Mouse (Mus musculus): ENCODE data around the gene Adamts14. TPM values are rescaled to one million over a fixed set of nuclear protein-coding genes. Genes with fewer than 3 reads are reported as not detected.

The Adamts14 gene
- polyA plus RNA-seq, 1 experiment from 2014 or later, result 1.9 TPM

DNA sequence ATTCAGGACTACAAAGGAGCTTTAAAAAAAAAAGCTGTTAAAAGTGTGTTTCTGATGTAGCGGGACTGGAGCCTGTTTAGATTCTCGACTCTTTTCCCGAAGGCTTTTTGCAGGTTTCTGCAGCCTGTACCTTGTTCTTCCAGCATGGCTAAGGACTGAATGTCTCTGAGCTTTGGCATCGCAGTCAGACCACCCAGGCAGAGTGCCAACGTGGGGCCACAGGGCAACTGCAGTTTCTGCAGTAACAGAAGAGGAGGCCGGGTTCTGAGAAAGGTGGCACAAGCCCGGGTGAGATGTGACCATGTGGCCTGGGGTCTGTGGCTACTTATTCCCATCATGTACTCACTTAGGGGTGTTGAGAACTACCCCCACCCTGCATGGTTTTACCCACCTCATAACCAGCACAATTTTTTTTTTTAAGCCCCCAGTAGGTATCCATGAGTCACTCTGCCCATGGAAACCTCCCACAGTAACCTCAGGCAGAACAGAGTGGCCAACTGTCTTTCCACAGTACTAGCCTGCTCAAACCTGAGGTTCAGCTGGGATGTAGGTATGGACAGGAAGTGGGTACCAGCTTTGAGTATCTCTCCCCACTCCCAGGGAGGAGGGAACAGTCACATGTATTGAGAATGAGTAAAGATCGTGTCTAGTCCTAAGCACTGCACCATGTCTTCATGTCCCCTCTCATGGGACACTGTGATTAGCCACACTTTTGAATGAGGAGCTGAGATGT is 23.6 kb upstream of the Adamts14 start:
- ATAC-seq (replicated peaks; ENCODE audit: low FRiP score), result no peak
- Histone ChIP-seq H3K27ac (no peak overlapping the region), H3K4me2 (no peak overlapping the region), H3K4me3 (replicated peaks) (no peak overlapping the region), H3K27me3 (no peaks in the 10 kb centered on the region), H3K9me3 (replicated peaks) (no peaks in the 10 kb centered on the region), H3K4me1 (no peaks in the 10 kb centered on the region), H3K36me3 (no peaks in the 10 kb centered on the region), H3K9ac (no peak overlapping the region)
- 81% methylated on average over 8 of the region's 8 CpGs for WGBS

GRCm38 (mm10) chr10:61294242-61294641 is 21.0 kb upstream of the Adamts14 start:
- Histone ChIP-seq H3K4me2 (no peak overlapping the region), H3K4me1 (no peaks in the 10 kb centered on the region), H3K27ac (no peak overlapping the region), H3K9me3 (replicated peaks) (no peaks in the 10 kb centered on the region), H3K9ac (no peak overlapping the region), H3K36me3 (no peaks in the 10 kb centered on the region), H3K27me3 (no peaks in the 10 kb centered on the region), H3K4me3 (replicated peaks) (no peak overlapping the region)
- whole genome bisulfite sequencing, result 74% methylated on average over 8 of the region's 8 CpGs
- ATAC-seq (replicated peaks; ENCODE audit: low FRiP score), result no peak

DNA sequence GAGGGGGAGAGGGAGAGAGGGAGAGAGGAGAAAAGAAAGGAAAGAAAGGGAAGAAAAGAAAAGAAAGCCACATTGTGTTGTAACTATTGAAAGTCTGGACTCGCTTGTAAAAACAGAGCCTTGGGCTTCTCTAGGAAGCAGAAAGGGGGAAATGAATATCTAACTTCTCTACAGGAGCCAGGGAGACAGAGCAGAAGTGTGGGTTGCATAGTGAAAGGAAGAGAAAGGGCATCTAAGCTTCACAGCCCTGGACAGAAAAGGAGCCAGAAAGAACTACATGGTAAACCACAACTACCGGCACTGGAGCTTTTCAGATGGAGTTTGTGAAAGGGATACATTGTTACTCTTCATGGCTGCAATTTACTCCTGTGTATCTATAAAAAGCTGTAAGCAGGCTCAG is 17.2 kb upstream of the Adamts14 start:
- Histone ChIP-seq H3K27me3 (no peaks in the 10 kb centered on the region), H3K9me3 (replicated peaks) (no peaks in the 10 kb centered on the region), H3K36me3 (no peaks in the 10 kb centered on the region), H3K27ac (no peak overlapping the region), H3K4me3 (replicated peaks) (no peak overlapping the region), H3K4me1 (peaks cover 17% of the 10 kb centered on the region), H3K9ac (no peak overlapping the region), H3K4me2 (no peak overlapping the region)
- WGBS, result 78% methylated on average over 2 of the region's 2 CpGs
- ATAC-seq (replicated peaks; ENCODE audit: low FRiP score), result no peak

DNA sequence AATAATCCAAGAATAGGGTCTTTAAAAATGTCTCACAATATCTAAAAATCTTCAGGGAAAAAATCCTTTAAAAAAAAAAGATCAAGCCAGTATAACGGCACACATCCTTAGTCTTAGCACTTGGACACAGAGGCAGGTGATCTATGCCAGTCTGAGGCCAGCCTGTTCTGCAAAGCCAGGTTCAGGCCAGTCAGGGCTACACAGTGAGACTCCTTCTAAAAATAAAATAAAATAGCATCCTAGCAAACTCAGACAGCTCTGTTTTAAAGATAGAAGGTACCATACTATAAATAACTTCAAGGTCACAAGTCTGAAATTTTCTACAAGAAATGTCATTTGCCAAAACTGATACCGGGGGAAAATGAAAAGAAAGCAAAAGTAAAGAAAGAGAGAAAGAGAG is 16.8 kb upstream of the Adamts14 start:
- H3K4me1 ChIP-seq, result peaks cover 21% of the 10 kb centered on the region
- no peak for ATAC-seq (replicated peaks; ENCODE audit: low FRiP score)
- WGBS, result 75% methylated on average over 2 of the region's 2 CpGs
- no peaks in the 10 kb centered on the region for H3K9me3 ChIP-seq (replicated peaks)
- no peaks in the 10 kb centered on the region for H3K36me3 ChIP-seq
- no peak overlapping the region for H3K27ac ChIP-seq
- H3K4me2 ChIP-seq, result no peak overlapping the region
- H3K27me3 ChIP-seq, result no peaks in the 10 kb centered on the region
- H3K9ac ChIP-seq, result no peak overlapping the region
- no peak overlapping the region for H3K4me3 ChIP-seq (replicated peaks)

DNA sequence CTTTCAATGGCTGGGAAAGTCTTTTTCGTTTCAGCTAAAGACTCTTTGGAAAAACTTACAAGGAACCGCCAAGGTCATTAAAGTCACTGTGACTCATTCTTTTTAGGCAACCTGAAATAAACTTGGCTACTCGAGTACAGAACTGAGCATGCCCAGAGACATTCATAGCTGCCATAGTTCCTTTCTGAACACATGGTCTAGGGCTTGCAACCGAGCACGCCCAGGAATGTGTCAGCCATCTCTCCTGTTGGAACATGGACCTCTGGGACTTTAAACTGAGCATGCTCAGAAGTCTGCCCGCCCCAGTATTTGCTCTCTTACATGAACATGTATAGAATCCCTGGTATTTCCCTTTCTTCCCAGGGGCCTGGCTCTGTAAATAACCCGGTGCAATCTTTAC is 13.0 kb upstream of the Adamts14 start:
- no peaks in the 10 kb centered on the region for H3K9me3 ChIP-seq (replicated peaks)
- peaks cover 23% of the 10 kb centered on the region for H3K4me1 ChIP-seq
- H3K27ac ChIP-seq, result peak overlapping the region; percentile 76
- no peaks in the 10 kb centered on the region for H3K36me3 ChIP-seq
- H3K4me2 ChIP-seq, result no peak overlapping the region
- H3K27me3 ChIP-seq, result no peaks in the 10 kb centered on the region
- no peak overlapping the region for H3K9ac ChIP-seq
- WGBS, result 57% methylated on average over 7 of the region's 7 CpGs
- H3K4me3 ChIP-seq (replicated peaks), result no peak overlapping the region
- 0 out of 2 replicates have a peak, but pooled peaks have one; percentile 28 for ATAC-seq (replicated peaks; ENCODE audit: low FRiP score)

DNA sequence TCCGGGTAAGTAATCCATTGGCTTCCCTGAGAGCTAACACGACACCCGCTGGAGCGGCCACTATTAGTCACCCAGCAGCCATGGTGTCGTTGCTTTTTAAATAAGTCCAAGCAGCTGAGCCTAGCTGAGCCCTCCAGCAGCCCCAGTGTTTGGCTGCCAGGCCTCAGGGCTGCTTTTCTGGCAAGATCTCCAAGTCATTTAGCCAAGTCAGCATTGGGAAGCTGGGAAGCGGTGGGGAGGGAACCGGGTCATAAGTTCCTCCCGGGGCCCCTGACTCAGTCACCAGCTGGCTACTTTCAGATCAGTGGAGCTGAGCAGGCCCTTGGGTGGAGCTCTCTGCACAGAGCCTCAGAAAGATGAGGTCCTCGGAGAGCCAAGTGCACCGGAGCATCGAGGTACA is 12.0 kb upstream of the Adamts14 start:
- Histone ChIP-seq H3K9ac (no peak overlapping the region), H3K27ac (peak overlapping the region; percentile 76)
- peak; percentile 63 for ATAC-seq (replicated peaks; ENCODE audit: low FRiP score)

DNA sequence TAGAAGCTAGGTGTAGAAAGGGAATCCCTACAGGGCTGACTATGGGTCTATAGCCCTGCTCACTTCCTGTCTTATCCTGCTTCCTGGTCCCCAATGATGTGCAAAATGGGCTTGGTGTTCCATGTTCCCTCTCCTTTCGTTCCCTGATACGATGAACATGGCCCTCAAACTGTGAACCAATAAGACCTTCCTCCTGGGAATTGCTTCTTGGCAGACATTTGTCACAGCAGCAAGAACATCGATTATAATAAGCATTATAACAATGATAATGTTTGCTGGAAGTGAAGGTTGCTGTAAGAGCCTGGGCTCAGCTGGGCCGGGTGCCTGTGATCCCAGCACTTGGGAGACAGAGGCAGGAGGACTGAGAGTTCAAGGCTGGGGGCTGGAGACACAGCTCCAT is 11.1 kb upstream of the Adamts14 start:
- Histone ChIP-seq H3K36me3 (no peaks in the 10 kb centered on the region), H3K27me3 (no peaks in the 10 kb centered on the region), H3K27ac (no peak overlapping the region), H3K4me1 (peaks cover 23% of the 10 kb centered on the region), H3K4me2 (no peak overlapping the region), H3K9me3 (replicated peaks) (no peaks in the 10 kb centered on the region), H3K9ac (no peak overlapping the region), H3K4me3 (replicated peaks) (no peak overlapping the region)
- ATAC-seq (replicated peaks; ENCODE audit: low FRiP score), result no peak
- 86% methylated on average over 4 of the region's 4 CpGs for WGBS

More for the DNA sequence above, 12.0 kb upstream of the Adamts14 start:
- 52% methylated on average over 11 of the region's 11 CpGs for WGBS
- Histone ChIP-seq H3K4me1 (peaks cover 23% of the 10 kb centered on the region), H3K36me3 (no peaks in the 10 kb centered on the region), H3K4me3 (replicated peaks) (no peak overlapping the region), H3K4me2 (0 out of 2 replicates have a peak overlapping the region, but pooled peaks have one; percentile 3), H3K27me3 (no peaks in the 10 kb centered on the region), H3K9me3 (replicated peaks) (no peaks in the 10 kb centered on the region)

DNA sequence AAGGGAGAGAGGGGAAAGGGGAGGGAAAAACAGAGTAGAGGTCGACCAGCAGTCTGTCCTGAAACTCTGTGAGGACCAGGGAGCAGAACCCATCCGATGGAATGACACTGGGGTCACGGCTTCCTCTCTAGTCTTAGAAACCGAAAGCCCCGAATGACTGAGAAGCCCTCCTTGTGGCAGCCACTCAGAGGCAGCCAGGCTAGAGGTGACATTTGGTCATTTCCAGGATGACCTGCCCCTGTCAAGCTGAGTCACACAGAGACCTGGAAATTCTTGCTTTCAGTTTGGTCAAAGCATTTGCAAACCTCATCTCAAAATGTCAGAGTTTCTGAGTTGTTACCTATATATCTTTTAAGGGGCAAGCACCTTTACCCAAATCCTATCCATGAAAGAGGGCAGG is 7.9 kb upstream of the Adamts14 start:
- Histone ChIP-seq H3K27ac (no peak overlapping the region), H3K4me2 (no peak overlapping the region), H3K4me1 (peaks cover 23% of the 10 kb centered on the region), H3K9ac (no peak overlapping the region), H3K27me3 (no peaks in the 10 kb centered on the region), H3K36me3 (no peaks in the 10 kb centered on the region), H3K9me3 (replicated peaks) (no peaks in the 10 kb centered on the region), H3K4me3 (replicated peaks) (no peak overlapping the region)
- ATAC-seq (replicated peaks; ENCODE audit: low FRiP score), result no peak
- 73% methylated on average over 5 of the region's 5 CpGs for WGBS

GRCm38 (mm10) chr10:61277918-61278674 is 4.9 kb upstream of the Adamts14 start:
- 49% methylated on average over 14 of the region's 14 CpGs for WGBS
- no peak for ATAC-seq (replicated peaks; ENCODE audit: low FRiP score)
- no peaks in the 10 kb centered on the region for H3K9me3 ChIP-seq (replicated peaks)
- peaks cover 11% of the 10 kb centered on the region for H3K27me3 ChIP-seq
- no peak overlapping the region for H3K9ac ChIP-seq
- H3K36me3 ChIP-seq, result no peaks in the 10 kb centered on the region
- peak overlapping the region; percentile 56; the same call in 1 of the 2 replicates for H3K27ac ChIP-seq
- H3K4me2 ChIP-seq, result no peak overlapping the region
- H3K4me3 ChIP-seq (replicated peaks), result no peak overlapping the region
- peaks cover 29% of the 10 kb centered on the region for H3K4me1 ChIP-seq

GRCm38 (mm10) chr10:61277051-61277450 is 3.8 kb upstream of the Adamts14 start:
- 92% methylated on average over 6 of the region's 6 CpGs for WGBS
- H3K27ac ChIP-seq, result no peak overlapping the region

GRCm38 (mm10) chr10:61275669-61276110 is 2.5 kb upstream of the Adamts14 start:
- 2% methylated on average over 5 of the region's 5 CpGs for WGBS
- H3K27me3 ChIP-seq, result peaks cover 20% of the 10 kb centered on the region
- H3K4me3 ChIP-seq (replicated peaks), result no peak overlapping the region
- no peaks in the 10 kb centered on the region for H3K36me3 ChIP-seq
- peak; percentile 34 for ATAC-seq (replicated peaks; ENCODE audit: low FRiP score)
- no peaks in the 10 kb centered on the region for H3K9me3 ChIP-seq (replicated peaks)
- peaks cover 43% of the 10 kb centered on the region for H3K4me1 ChIP-seq
- H3K27ac ChIP-seq, result no peak overlapping the region
- H3K9ac ChIP-seq, result no peak overlapping the region
- peak overlapping the region; percentile 19 for H3K4me2 ChIP-seq

More at GRCm38 (mm10) chr10:61277051-61277450, 3.8 kb upstream of the Adamts14 start:
- no peak for ATAC-seq (replicated peaks; ENCODE audit: low FRiP score)
- Histone ChIP-seq H3K9ac (no peak overlapping the region), H3K36me3 (no peaks in the 10 kb centered on the region), H3K4me1 (peaks cover 39% of the 10 kb centered on the region), H3K9me3 (replicated peaks) (no peaks in the 10 kb centered on the region), H3K4me3 (replicated peaks) (no peak overlapping the region), H3K27me3 (peaks cover 16% of the 10 kb centered on the region), H3K4me2 (no peak overlapping the region)

DNA sequence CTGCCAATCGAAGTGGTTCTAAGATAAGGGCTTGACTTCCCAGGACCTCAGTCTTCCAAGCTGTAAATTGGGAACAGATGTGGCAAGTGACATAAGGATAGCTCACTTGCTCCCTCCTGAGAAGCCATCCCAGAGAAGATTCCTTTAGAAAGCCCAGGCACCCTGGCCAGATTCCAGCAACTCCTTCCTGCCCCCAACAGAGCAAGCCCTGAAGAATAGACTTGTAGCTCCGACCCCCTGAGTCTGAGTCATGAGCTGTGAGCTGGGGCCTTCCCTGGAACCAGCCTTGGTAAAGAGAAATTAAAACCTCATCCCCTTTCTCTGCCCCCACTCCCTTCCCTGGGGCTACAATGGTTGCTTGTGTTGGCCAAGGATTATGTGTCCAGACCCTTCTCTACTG is 1.3 kb upstream of the Adamts14 start:
- no peak for ATAC-seq (replicated peaks; ENCODE audit: low FRiP score)
- H3K4me2 ChIP-seq, result no peak overlapping the region
- H3K9me3 ChIP-seq (replicated peaks), result no peaks in the 10 kb centered on the region
- H3K9ac ChIP-seq, result no peak overlapping the region
- H3K27me3 ChIP-seq, result peaks cover 20% of the 10 kb centered on the region
- no peak overlapping the region for H3K27ac ChIP-seq
- WGBS, result 62% methylated on average over 2 of the region's 2 CpGs
- H3K4me1 ChIP-seq, result peaks cover 43% of the 10 kb centered on the region
- no peaks in the 10 kb centered on the region for H3K36me3 ChIP-seq
- H3K4me3 ChIP-seq (replicated peaks), result no peak overlapping the region
